Mouse (Mus musculus): ENCODE results near the gene Adcy9.

The Adcy9 gene

GRCm38 (mm10) chr16:4418776-4419545, 1.3 kb downstream of the Adcy9 start:
- DNase-seq (ENCODE audit: low read depth, low spot score), result peak; percentile 18

DNA sequence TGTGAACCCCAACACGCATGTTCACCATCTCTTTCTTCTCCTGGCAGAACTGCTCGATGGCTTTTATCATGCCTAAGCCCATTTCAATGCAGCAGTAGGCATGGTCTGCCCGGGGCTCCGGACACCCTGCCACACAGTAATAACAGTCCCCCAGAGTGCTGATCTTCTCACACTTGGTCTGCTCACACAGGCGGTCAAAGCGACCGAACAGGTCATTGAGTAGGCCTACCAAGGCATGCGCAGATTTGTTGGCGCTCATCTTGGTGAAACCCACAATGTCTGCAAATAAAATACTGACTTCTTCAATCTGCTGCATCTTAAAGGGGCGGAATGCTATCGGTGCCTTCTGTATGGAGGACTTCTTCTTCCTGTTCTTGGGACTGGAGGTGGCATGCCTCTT, 2.2 kb downstream of the Adcy9 start:
- DNase-seq (ENCODE audit: low read depth, low spot score), result no peak

GRCm38 (mm10) chr16:4417455-4417854, 2.8 kb downstream of the Adcy9 start:
- DNase-seq (ENCODE audit: low read depth, low spot score), result no peak

DNA sequence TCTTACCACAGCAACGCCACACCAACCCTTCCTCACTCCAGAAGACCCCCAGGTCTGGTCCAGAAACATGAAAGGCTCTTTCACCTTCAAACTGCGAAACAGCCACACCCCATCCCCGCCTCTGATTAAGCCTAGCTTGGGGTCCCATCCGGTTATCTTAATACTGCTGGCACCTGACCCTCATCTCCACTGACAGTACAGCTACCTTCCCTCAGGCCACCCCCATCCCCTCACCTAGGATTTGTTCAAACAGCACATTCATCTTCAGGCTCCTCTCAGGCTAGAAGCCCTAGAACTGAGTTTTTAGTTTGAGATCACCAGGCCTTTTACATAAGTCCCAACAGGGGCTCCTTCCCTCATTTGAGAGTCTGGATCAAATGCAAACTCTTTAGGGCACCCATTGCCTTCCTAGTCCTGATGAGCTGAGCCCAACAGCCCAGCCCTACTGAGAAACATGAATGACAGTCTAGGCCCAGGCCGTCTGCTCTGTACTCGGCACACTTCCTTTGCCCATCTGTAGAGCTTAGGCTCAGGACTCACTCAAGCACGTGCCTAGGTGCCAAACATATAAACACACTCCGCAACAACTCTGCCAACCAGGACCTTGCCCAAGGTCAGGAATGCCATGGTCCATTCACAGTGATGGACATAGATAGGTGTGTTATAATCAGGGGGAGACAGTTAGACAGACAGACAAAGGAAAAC, 5.3 kb downstream of the Adcy9 start:
- no peak for DNase-seq (ENCODE audit: low read depth, low spot score)

DNA sequence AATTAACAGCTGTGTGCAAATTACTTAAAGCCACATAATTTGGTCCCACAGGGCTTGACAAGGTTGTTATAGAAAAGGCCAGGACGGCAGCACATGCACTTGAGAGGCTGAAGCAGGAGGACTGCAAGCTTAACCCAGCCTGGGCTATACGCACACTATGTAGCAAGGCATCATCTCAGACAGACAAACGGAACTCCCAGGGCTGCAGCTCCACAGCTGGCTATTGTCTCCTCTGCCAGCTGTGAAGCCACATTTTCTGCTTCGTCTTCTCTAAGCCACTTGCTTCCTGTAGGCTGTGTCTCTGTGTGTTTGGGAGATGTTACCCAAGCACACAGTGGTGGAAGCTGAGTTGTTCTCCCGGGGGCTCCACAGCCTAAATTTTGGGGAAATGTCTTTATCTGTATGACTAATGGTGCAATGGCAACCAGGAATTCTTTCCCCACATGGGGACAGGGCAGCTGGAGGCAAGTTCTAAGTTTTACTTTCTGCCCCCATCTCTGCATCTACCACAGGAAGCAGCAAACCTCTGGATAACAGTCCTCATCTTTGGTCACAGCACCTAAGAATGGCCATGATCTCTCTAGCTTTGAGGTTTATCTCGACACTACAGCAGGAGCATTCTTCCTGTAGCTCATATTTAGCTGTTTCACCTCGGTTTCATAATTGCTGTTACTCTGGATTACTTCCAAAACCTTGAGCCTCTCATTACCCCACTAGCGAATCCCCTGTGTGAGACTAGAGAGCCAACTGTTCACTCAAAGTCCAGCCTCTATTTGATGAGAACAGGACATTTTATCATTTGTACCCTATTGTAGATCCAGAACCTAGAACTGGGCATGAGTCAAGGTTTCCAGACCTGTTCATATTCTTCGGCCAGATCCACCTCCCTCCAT, 6.1 kb downstream of the Adcy9 start:
- DNase-seq (ENCODE audit: low read depth, low spot score), result no peak

- DNase-seq (ENCODE audit: low read depth, low spot score), result peak; percentile 26
Measured at GRCm38 (mm10) chr16:4413301-4413700, 7.0 kb downstream of the Adcy9 start.

- DNase-seq (ENCODE audit: low read depth, low spot score), result no peak
Measured at GRCm38 (mm10) chr16:4412298-4412697, 8.0 kb downstream of the Adcy9 start.

GRCm38 (mm10) chr16:4411296-4411695, 9.0 kb downstream of the Adcy9 start:
- DNase-seq (ENCODE audit: low read depth, low spot score), result no peak

GRCm38 (mm10) chr16:4407536-4407935, 12.8 kb downstream of the Adcy9 start:
- DNase-seq (ENCODE audit: low read depth, low spot score), result no peak

DNA sequence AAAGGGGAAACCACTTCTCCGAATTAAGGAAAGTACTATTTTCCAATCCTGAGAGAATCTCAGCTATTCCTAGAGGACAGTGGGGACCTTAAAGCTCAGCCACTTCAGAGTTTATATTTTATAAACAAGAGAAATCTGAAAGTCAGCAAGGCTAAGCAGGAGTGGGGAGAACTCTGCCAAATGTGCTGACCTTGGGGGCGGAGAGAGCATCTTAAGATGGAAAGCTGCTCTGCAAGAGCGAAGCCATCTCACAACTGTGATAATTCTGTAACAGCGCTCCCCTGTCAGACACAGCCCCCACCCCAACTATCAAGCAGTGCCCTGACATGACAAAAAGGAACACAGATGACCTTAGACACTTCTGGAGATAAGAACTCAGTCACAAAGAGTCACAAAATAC, 13.6 kb downstream of the Adcy9 start:
- DNase-seq (ENCODE audit: low read depth, low spot score), result no peak

DNA sequence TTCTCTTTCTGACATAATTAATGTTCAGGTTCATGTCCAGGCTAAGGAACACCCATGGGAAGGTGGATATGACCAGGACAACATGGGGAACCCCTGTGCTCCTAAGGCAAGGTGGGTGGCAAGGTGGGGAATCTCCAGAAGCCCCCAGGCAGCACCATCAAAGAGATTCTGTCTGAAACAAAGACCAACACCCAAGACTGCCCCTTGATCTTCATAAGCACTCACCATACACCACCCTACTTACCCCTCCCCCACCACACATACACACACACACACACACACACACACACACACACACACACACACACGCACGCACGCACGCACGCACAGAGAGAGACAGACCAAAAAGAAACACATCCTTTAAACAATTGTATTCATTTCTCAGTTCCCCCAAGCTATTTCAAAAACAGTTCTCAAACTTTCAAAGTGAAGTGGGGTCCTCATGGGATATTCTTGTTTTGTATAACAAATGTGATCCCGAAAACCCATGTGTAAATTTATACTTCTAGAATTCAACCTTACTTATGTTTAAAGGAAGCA, 14.2 kb downstream of the Adcy9 start:
- no peak for DNase-seq (ENCODE audit: low read depth, low spot score)

DNA sequence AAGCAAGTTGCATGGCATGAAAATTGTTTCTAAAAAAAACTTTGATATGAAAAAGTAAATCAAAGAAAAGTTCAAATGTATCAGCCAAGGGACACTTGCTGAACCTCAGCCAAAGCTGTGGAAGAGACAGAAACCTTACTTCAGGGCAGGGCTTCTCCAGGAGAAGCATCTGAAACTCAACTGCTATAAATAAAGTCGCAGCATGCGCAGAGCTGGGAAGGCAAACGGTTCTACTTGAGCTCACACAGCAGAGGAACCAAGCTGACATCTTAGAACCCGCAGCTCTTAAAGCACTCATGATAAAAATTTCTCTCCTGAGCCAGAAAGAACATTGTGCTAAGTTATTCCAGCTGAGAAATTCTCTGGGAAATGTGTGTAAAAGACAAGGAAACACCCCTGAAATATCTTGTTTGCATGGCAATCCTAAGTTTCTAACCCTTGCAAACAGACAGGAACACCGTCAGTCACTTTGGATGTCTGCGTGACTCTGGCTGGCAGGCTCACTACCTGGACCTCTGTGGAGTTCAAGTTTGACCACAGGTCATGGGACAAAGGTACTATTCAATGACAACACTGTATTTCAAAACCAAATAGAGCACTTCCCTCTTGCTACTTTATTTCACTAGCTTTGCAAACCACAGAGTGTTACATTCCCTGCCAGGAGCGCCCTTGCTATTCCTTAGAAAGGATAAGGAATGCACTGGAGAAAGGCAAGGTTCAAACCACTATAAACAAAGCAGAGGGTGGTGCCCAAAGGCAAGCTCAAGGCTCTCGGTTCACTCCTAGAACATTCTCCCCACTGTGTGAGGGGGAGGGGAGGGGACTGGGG, 15.2 kb downstream of the Adcy9 start:
- DNase-seq (ENCODE audit: low read depth, low spot score), result peak; percentile 77

GRCm38 (mm10) chr16:4401109-4401508, 19.2 kb downstream of the Adcy9 start:
- DNase-seq (ENCODE audit: low read depth, low spot score), result no peak

DNA sequence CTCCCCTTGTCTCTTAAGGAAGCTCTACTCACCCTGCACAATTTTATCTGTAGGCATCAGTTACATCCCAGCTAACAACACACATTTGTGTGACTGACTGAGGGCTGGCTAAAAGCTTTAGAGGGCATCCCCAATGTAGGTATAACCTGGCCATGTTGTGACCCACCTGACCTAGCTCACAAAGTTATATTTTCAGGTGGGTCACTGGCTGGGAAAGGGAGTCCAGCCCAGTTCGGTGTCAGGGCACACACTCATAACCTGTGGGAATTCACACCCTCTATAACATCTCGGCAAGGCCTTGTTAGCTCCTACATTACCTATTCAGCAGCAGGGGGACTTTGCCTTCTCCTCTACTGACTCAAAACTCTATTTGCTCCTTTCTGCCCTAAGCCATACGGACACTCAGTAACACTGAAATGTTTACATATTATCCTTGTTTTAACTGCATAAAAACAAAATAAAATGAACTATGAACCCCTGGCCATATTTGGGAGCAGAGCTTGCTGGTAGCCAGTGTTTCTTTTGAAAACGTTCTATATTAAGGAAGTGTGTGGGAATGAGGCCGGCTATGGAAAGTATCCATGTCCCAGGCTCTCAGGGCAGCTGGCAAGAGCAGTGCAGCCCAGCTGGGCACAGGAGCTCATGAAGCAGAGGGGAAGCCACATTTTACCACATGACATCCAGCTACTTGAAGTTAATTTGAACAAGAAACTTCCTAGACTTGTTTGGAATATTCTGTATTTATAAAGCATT, 20.7 kb downstream of the Adcy9 start:
- no peak for DNase-seq (ENCODE audit: low read depth, low spot score)

DNA sequence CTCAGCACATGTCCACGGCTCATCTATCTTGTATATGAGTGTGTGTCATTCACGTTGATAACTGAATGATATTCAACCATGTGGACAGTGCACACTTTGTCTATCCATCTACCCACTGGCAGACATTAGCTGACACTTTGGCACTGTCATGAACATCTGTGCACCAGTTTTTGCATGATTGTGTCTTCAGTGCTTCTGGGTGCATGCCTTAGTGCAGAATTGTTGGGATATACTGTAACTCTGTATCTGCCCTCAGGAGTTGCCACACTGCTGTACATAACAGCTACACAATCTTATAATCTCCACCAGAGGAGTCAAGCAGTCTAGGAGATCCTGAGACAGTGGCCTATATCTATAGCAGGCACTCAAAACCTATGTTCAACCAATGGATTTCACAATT, 21.5 kb downstream of the Adcy9 start:
- no peak for DNase-seq (ENCODE audit: low read depth, low spot score)

GRCm38 (mm10) chr16:4397636-4398035, 22.7 kb downstream of the Adcy9 start:
- no peak for DNase-seq (ENCODE audit: low read depth, low spot score)

DNA sequence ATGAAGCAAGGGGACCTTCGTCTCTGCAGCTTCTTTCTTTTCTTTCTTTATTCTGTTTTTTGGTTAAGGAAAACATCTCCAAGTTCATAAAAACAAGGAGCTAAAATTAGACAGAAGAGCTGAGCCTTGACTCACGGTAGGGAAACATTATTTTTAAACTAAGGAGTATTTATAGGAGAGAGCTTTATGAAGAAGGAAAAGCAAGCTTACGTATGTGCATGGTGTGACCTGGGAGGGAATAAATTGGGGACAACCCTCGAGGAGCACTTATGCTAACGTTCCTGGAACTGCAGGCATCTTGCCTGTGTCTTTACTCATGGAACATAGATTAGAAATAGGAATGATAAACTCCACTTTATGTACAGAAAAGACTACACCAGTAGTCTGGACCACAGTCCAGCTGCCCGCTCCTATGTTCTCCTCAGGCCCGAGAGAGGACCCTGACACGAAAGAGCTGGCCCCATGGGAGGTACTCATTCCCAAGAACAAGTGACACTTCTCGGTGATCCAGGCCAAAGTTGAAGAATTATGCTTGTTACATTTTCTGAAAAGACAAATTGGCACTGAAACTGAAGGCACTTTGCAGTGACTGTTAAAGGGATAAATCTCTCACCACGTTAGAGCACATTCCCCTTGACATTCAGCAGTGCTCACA, 24.5 kb downstream of the Adcy9 start:
- DNase-seq (ENCODE audit: low read depth, low spot score), result no peak

DNA sequence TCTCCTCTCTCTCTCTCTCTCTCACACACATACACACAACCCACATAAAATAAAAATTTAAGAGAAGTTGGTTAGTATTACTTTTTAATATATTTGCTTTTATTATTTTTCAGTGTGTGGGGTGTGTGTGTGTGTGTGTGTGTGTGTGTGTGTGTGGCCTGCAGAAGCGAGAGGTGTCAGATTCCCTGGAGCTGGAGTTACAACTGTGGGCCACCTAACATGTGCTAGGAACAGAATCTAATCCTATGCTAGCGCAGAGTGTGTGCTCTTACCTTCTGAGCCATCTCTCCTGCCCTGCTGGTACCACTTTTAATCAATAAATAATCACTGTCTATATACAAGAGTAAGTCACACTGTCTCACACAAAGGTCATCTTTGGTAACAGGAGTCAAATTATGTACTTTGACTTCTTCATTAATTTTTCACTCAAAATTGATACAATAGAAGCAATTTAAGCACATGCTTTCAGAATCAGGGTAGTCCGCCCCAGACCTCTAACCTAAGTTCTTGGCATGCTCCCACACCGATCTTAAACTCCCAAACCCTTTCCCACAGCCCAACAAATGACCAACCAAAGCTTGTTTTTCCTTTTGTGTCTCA, 25.2 kb downstream of the Adcy9 start:
- no peak for DNase-seq (ENCODE audit: low read depth, low spot score)

DNA sequence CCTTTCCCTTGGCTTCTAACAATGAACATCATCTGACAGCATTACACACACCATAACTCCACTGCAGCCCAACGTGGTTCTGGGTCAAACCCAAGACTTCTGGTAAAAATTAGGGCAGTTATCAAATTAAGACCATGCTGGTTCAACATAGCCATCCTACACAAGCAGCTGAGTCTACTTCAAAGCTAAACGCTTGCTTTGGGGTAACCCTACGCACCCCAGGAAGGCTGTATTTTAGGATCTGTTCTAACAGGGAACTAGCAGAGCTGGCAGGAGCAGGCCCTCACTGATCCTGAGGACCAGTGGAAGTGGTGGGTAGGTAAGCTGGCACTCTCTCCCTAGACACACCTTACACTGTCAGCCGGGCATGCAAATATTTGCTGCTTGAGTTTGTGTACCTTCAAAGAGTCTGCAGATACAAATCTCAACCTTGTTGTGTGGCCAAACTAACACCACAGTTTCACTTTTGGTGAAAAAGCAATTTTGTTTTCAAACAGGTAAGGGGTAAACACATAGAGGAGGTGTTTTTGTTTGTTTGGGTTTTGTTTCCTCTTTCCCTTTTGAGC, 36.7 kb downstream of the Adcy9 start:
- no peak for DNase-seq (ENCODE audit: low read depth, low spot score)
